Mouse (Mus musculus) gastrocnemius, adult 18-20 months (tissue): ENCODE data around the gene Btbd9. TPM values are rescaled to one million over a fixed set of nuclear protein-coding genes. Genes with fewer than 3 reads are reported as not detected.
"Not testable (repeated sequence)": the region's sequence is repeated elsewhere in the genome, so short reads cannot be mapped to it uniquely, and the experiment has no call there.

ENCODE experiments used
- DNase-seq: peaks from one replicate; pipeline ENCODE4 v3.0.0; 2021; ENCODE audit warnings: low spot score
- total RNA-seq, 2 experiments: library from RNA; stranded (reverse); gene quantifications; 2 replicates each; pipeline ENCODE4 v1.2.3; 2021

Gene Btbd9
- total RNA-seq, 2 experiments from 2014 or later, result 11.5 to 15.2 TPM

GRCm38 (mm10) chr17:30562770-30563169, 13.5 kb downstream of the Btbd9 start:
- no peak for DNase-seq

- peak; percentile 59 for DNase-seq
These were observed 16.8 kb downstream of the Btbd9 start for GRCm38 (mm10) chr17:30559536-30559935.

- no peak for DNase-seq
These were observed 17.7 kb downstream of the Btbd9 start for GRCm38 (mm10) chr17:30558623-30559022.

GRCm38 (mm10) chr17:30556512-30556911, 19.8 kb downstream of the Btbd9 start:
- DNase-seq, result no peak

GRCm38 (mm10) chr17:30553027-30553937, 23.0 kb downstream of the Btbd9 start:
- DNase-seq, result no peak

GRCm38 (mm10) chr17:30550774-30551107, 25.5 kb downstream of the Btbd9 start:
- DNase-seq, result no peak

GRCm38 (mm10) chr17:30549899-30550773, 26.2 kb downstream of the Btbd9 start:
- DNase-seq, result peak; percentile 18

- DNase-seq, result peak; percentile 46
These were observed 37.2 kb downstream of the Btbd9 start for GRCm38 (mm10) chr17:30539098-30539497.

GRCm38 (mm10) chr17:30536651-30537050, 39.6 kb downstream of the Btbd9 start:
- DNase-seq, result no peak

GRCm38 (mm10) chr17:30533098-30533497, 43.2 kb downstream of the Btbd9 start:
- DNase-seq, result no peak

GRCm38 (mm10) chr17:30530542-30530940, 45.7 kb downstream of the Btbd9 start:
- no peak for DNase-seq

- no peak for DNase-seq
These were observed 46.4 kb downstream of the Btbd9 start for GRCm38 (mm10) chr17:30529632-30530541.

- no peak for DNase-seq
These were observed 50.6 kb downstream of the Btbd9 start for GRCm38 (mm10) chr17:30525405-30526295.

- DNase-seq, result no peak
These were observed 51.8 kb downstream of the Btbd9 start for GRCm38 (mm10) chr17:30524451-30524850.

- no peak for DNase-seq
These were observed 52.5 kb downstream of the Btbd9 start for GRCm38 (mm10) chr17:30523783-30524182.

GRCm38 (mm10) chr17:30522406-30523078, 53.7 kb downstream of the Btbd9 start:
- no peak for DNase-seq

- DNase-seq, result not testable (repeated sequence)
These were observed 57.1 kb downstream of the Btbd9 start for GRCm38 (mm10) chr17:30519172-30519512.

- DNase-seq, result no peak
These were observed 57.7 kb downstream of the Btbd9 start for GRCm38 (mm10) chr17:30518431-30519171.
